Mouse (Mus musculus): ENCODE measurements at regions not wholly inside any gene's neighbourhood (a gene's known extent, or its start where the extent isn't known, plus 50 kb on each side); places are given as distances from the start of the nearest gene placed in this dataset.

- DNase-seq = no peak
Observed at GRCm38 (mm10) chr12:112235841-112236240, 89.8 kb downstream of the Kif26a start.

GRCm38 (mm10) chr12:112237061-112237490, 91.1 kb downstream of the Kif26a start:
- peak; percentile 19 for DNase-seq

GRCm38 (mm10) chr12:112238834-112239233, 92.8 kb downstream of the Kif26a start:
- no peak for DNase-seq

GRCm38 (mm10) chr12:112241740-112242171, 95.7 kb downstream of the Kif26a start:
- no peak for DNase-seq

- no peak for DNase-seq
Observed at GRCm38 (mm10) chr12:112243231-112243630, 97.2 kb downstream of the Kif26a start.

GRCm38 (mm10) chr12:112250894-112251293, 104.9 kb downstream of the Kif26a start:
- no peak for DNase-seq

GRCm38 (mm10) chr12:112253461-112253860, 107.5 kb downstream of the Kif26a start:
- DNase-seq = no peak

- no peak for DNase-seq
Observed at GRCm38 (mm10) chr12:112255223-112255622, 109.2 kb downstream of the Kif26a start.

- no peak for DNase-seq
Observed at GRCm38 (mm10) chr12:112257691-112258090, 111.7 kb downstream of the Kif26a start.

- DNase-seq = peak; percentile 60
Observed at GRCm38 (mm10) chr12:112263283-112264056, 117.5 kb downstream of the Kif26a start.

GRCm38 (mm10) chr12:112264201-112264600, 118.2 kb downstream of the Kif26a start:
- DNase-seq = no peak

GRCm38 (mm10) chr12:112265289-112265969, 119.4 kb downstream of the Kif26a start:
- no peak for DNase-seq

- DNase-seq = no peak
Observed at GRCm38 (mm10) chr12:112274026-112274425, 128.0 kb downstream of the Kif26a start.

- DNase-seq = no peak
Observed at GRCm38 (mm10) chr12:112274756-112275155, 128.7 kb downstream of the Kif26a start.

GRCm38 (mm10) chr12:112276651-112277050, 130.6 kb downstream of the Kif26a start:
- DNase-seq = no peak

GRCm38 (mm10) chr12:112277511-112277910, 131.5 kb downstream of the Kif26a start:
- no peak for DNase-seq

GRCm38 (mm10) chr12:112285096-112285495, 139.1 kb downstream of the Kif26a start:
- DNase-seq = no peak

GRCm38 (mm10) chr12:112288786-112289185, 142.8 kb downstream of the Kif26a start:
- DNase-seq = no peak

- DNase-seq = peak; percentile 21
Observed at GRCm38 (mm10) chr12:112290299-112290698, 144.3 kb downstream of the Kif26a start.

- no peak for DNase-seq
Observed at GRCm38 (mm10) chr12:112291748-112292561, 145.9 kb downstream of the Kif26a start.

GRCm38 (mm10) chr12:112293105-112293504, 147.1 kb downstream of the Kif26a start:
- no peak for DNase-seq

GRCm38 (mm10) chr12:112295337-112295941, 149.4 kb downstream of the Kif26a start:
- DNase-seq = no peak
